Mouse (Mus musculus): Measurements from ENCODE around the gene Gm28035. TPM values are rescaled to one million over a fixed set of nuclear protein-coding genes. Genes with fewer than 3 reads are reported as not detected.
A peak's percentile ranks its signal among the peaks of the same experiment; 100 is the strongest.

Gm28035 gene
- total and polyA plus RNA-seq, 2 experiments from 2014 or later: 0.12 to 13.9 TPM

- peaks cover 34% of the 10 kb centered on the region for H3K4me1 ChIP-seq (ENCODE audit: control insufficient read depth, insufficient read depth)
- peaks cover 69% of the 10 kb centered on the region for H3K36me3 ChIP-seq (replicated peaks; ENCODE audit: control insufficient read depth, insufficient read depth, low read length)
- H3K4me2 ChIP-seq (ENCODE audit: low read depth, low read length): no peak overlapping the region
- peak; percentile 73 for DNase-seq (ENCODE audit: low spot score)
- no peaks in the 10 kb centered on the region for H3K9me3 ChIP-seq (replicated peaks; ENCODE audit: control insufficient read depth, low read length)
- 23% methylated on average over 4 of the region's 4 CpGs for WGBS
- TF ChIP-seq EP300 (IDR thresholded peaks at IDR 0.05; ENCODE audit: low read depth): peak; percentile 78; the same call in 1 of the 2 replicates
- no peak for TF ChIP-seq CTCF (IDR thresholded peaks at IDR 0.05; ENCODE audit: low read depth)
- H3K4me3 ChIP-seq (ENCODE audit: low read depth, low read length): no peak overlapping the region
- peak overlapping the region; percentile 88 for H3K27ac ChIP-seq (ENCODE audit: low read depth)
- H3K9ac ChIP-seq (replicated peaks; ENCODE audit: low read depth, low read length): peak overlapping the region; percentile 18; the same call in 1 of the 2 replicates
- peak; percentile 83 for ATAC-seq (ENCODE audit: insufficient read depth, low read depth)
- no peaks in the 10 kb centered on the region for H3K27me3 ChIP-seq (ENCODE audit: control insufficient read depth, insufficient read depth, low read length)
Measured at GRCm38 (mm10) chr2:30258600-30258999, 18.2 kb downstream of the Gm28035 start.

DNA sequence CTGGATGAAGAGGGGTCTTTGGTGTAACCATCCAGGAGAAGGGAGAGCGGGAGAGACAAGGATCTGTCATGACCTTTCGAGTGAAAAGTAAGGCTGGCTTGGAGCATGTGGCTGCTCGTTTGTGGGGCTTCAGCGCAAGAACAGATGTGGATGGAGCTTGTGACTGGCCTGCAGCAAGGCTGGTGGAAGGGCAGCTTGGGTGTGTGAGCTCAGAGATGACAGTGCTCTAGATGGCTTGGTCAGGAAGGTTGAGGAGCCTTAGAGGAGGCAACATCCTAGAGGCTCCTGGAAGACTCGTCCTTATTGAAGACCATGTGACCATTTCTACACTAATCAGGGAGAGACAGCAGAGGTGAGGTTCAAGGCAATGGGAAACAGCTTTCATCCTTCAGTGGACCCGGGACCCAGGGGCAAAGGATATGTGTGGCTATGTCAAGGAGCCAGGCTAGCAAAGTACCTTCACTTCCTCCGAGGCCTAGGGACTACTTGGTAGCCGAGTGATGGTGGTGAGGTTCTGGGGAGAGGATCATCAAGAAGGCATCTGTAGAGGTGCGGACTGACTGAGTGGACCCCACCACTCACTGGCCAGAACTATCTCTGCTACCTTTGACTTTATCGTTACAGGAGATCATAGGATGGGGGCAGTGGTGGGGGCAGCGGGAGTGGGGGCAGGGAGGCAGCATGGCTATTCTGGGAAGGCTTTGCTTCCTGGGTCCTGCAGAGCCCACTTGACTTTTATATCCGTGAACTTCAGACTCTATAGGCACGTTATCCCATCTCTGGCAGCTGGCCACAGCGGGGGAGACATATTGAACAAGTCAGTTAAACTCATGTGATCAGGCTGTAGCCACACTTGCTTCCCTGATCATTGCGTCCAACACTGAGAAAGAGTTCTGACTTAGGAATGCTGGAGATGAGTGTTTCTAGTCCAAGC, 19.0 kb downstream of the Gm28035 start:
- Histone ChIP-seq H3K27me3 (ENCODE audit: control insufficient read depth, insufficient read depth, low read length) (no peaks in the 10 kb centered on the region), H3K4me1 (ENCODE audit: control insufficient read depth, insufficient read depth) (peaks cover 40% of the 10 kb centered on the region), H3K36me3 (replicated peaks; ENCODE audit: control insufficient read depth, insufficient read depth, low read length) (peaks cover 75% of the 10 kb centered on the region), H3K4me2 (ENCODE audit: low read depth, low read length) (no peak overlapping the region), H3K27ac (ENCODE audit: low read depth) (peak overlapping the region; percentile 88), H3K9me3 (replicated peaks; ENCODE audit: control insufficient read depth, low read length) (no peaks in the 10 kb centered on the region), H3K9ac (replicated peaks; ENCODE audit: low read depth, low read length) (no peak overlapping the region), H3K4me3 (ENCODE audit: low read depth, low read length) (no peak overlapping the region)
- WGBS: 58% methylated on average over 15 of the region's 15 CpGs
- TF ChIP-seq EP300 (IDR thresholded peaks at IDR 0.05; ENCODE audit: low read depth) (no peak), CTCF (IDR thresholded peaks at IDR 0.05; ENCODE audit: low read depth) (no peak)
- ATAC-seq (ENCODE audit: insufficient read depth, low read depth): no peak
- DNase-seq (ENCODE audit: low spot score): no peak

GRCm38 (mm10) chr2:30261064-30261736, 20.8 kb downstream of the Gm28035 start:
- WGBS: 93% methylated on average over 4 of the region's 4 CpGs
- Histone ChIP-seq H3K9me3 (replicated peaks; ENCODE audit: control insufficient read depth, low read length) (no peaks in the 10 kb centered on the region), H3K36me3 (replicated peaks; ENCODE audit: control insufficient read depth, insufficient read depth, low read length) (peaks cover 59% of the 10 kb centered on the region), H3K4me1 (ENCODE audit: control insufficient read depth, insufficient read depth) (peaks cover 58% of the 10 kb centered on the region), H3K4me3 (ENCODE audit: low read depth, low read length) (no peak overlapping the region), H3K4me2 (ENCODE audit: low read depth, low read length) (no peak overlapping the region), H3K27ac (ENCODE audit: low read depth) (peak overlapping the region; percentile 13; the same call in 1 of the 2 replicates), H3K27me3 (ENCODE audit: control insufficient read depth, insufficient read depth, low read length) (no peaks in the 10 kb centered on the region), H3K9ac (replicated peaks; ENCODE audit: low read depth, low read length) (no peak overlapping the region)
- DNase-seq (ENCODE audit: low spot score) (no peak), ATAC-seq (ENCODE audit: insufficient read depth, low read depth) (no peak)
- TF ChIP-seq CTCF (IDR thresholded peaks at IDR 0.05; ENCODE audit: low read depth): 0 out of 2 replicates have a peak, but pooled peaks have one; percentile 14
- no peak for TF ChIP-seq EP300 (IDR thresholded peaks at IDR 0.05; ENCODE audit: low read depth)

DNA sequence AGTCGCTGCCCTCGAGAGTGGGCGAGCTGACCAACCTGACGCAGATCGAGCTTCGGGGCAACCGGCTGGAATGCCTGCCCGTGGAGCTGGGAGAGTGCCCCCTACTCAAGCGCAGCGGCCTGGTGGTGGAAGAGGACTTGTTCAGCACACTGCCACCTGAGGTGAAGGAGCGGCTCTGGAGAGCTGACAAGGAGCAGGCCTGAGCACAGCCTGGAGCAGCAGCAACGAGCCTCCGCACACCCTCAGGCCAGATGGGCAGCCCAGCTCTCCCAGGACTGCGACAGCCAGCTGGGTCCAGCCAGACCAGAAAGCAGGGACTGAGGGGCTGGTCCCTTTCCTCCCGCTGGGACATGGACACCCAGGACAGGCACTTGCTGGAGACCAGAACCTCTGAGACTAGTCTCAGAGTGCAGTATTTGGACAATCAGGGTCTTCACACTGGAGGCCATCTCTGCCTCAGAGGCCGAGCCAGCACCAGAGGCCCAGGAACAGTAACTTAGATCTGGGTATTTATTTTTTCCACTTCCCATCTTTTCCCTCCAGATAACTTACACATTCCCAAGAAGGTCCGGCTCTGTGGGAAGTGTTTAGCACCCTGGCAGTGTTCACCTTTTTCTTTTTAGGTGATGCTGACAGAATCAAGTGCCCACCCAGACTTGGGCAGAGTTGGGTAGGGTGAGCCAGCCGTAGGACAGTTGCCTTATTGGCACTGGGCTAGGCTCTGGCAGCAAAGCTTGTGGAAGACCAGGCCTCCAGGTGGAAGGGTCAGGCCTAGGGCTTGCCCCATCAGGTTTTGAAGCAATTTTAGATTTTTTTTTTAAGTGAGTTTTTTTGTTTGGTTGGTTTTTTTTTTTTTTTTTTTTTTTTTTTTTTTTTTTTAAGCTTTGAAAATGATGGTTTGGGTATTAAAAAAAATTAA, 21.8 kb downstream of the Gm28035 start:
- TF ChIP-seq CTCF (IDR thresholded peaks at IDR 0.05; ENCODE audit: low read depth) (no peak), EP300 (IDR thresholded peaks at IDR 0.05; ENCODE audit: low read depth) (no peak)
- Histone ChIP-seq H3K4me1 (ENCODE audit: control insufficient read depth, insufficient read depth) (peaks cover 67% of the 10 kb centered on the region), H3K36me3 (replicated peaks; ENCODE audit: control insufficient read depth, insufficient read depth, low read length) (peaks cover 50% of the 10 kb centered on the region), H3K9me3 (replicated peaks; ENCODE audit: control insufficient read depth, low read length) (no peaks in the 10 kb centered on the region), H3K27me3 (ENCODE audit: control insufficient read depth, insufficient read depth, low read length) (no peaks in the 10 kb centered on the region), H3K9ac (replicated peaks; ENCODE audit: low read depth, low read length) (no peak overlapping the region), H3K4me2 (ENCODE audit: low read depth, low read length) (no peak overlapping the region), H3K27ac (ENCODE audit: low read depth) (peak overlapping the region; percentile 23; the same call in 1 of the 2 replicates), H3K4me3 (ENCODE audit: low read depth, low read length) (no peak overlapping the region)
- WGBS: 83% methylated on average over 18 of the region's 18 CpGs
- no peak for ATAC-seq (ENCODE audit: insufficient read depth, low read depth)
- no peak for DNase-seq (ENCODE audit: low spot score)

Measured in heart, postnatal 0 days (tissue).